Mouse (Mus musculus) bone marrow, adult 2 months (tissue): ENCODE data around the gene Grm1. TPM values are rescaled to one million over a fixed set of nuclear protein-coding genes. Genes with fewer than 3 reads are reported as not detected.

Experiments used
- H3K27ac ChIP-seq: fragments of 200-500 bp; 2 replicates; pipeline ENCODE4 v1.5.1; 2012; ENCODE audit warnings: low read depth, mild to moderate bottlenecking, control low read depth, inconsistent platforms, low read length; ENCODE audit not compliant: control insufficient read depth, poor library complexity, insufficient read depth
- H3K4me1 ChIP-seq: fragments of 200-500 bp; 2 replicates; pipeline ENCODE4 v1.6.1; 2011; ENCODE audit warnings: low read length; ENCODE audit not compliant: control insufficient read depth, insufficient read depth
- H3K4me3 ChIP-seq: fragments of 200-500 bp; replicated peaks from 2 replicates; pipeline ENCODE3; 2011; ENCODE audit warnings: mild to moderate bottlenecking, low read depth, low read length, control low read depth; ENCODE audit not compliant: control insufficient read depth
- CTCF ChIP-seq: fragments of 200-500 bp; IDR thresholded peaks from 2 replicates; pipeline ENCODE4 v1.5.1; 2011; ENCODE audit warnings: low read length, control low read depth; ENCODE audit not compliant: control insufficient read depth, insufficient read depth
- POLR2A ChIP-seq: fragments of 200-500 bp; IDR thresholded peaks from 2 replicates; pipeline ENCODE4 v1.6.1; 2011; ENCODE audit warnings: low read depth, mild to moderate bottlenecking, control low read depth, low read length, borderline replicate concordance; ENCODE audit not compliant: control insufficient read depth
- WGBS: fragments of 180-500 bp; shearing (Covaris S2); methylation state at CpG from one replicate; pipeline ENCODE4 v1.1.7; 2018; 5-methylcytosine and 5-hydroxymethylcytosine counted together
- polyA plus RNA-seq: library from polyadenylated mRNA; stranded (reverse); fragments of >200 nt; gene quantifications from 2 replicates; pipeline ENCODE4 v1.2.4, GENCODE M21; 2011; ENCODE audit warnings: low replicate concordance; ENCODE audit not compliant: missing spikeins, insufficient read depth, insufficient read length

The Grm1 gene
- not detected in 2 replicates for polyA plus RNA-seq

DNA sequence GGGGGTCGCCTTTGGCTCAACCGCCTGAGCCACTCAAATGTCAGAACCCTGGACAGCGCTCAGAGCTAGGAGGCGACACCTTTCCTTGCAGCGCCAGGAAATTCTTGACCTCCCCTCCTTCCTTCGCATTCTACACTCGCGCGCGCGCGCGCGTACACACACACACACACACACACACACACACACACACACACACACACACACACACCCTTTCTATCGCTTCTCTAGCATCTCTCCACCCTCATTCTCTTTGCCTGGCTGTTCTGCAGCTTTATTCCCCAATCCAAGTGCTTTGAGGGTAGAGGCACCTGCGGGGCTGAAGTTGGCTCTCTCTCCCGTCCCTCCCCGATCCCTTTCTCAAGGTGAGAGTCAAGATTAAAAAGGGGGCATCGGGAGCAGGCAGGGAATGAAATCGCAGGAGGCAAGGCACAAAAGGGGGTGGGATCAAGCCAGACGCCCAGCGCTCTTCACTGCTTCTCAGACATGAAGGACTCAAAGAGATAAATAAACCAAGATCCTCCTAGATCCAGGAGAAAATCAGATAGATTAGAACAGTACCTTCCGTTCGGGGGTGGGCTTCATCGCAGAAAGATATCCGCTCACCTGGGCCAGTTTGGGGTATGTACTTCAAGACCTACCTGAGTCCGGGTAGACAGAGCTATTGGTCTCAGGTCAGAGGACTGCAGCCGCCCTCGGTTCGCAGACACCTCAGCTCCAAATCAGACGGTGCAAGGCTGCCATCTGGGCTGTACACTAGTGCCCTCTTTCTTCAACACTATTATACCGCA, at the start of gene Grm1:
Gene Grm1 (minus strand): TSS at position 746 of the 788 bp plus-strand sequence.
- no peak within 1 kb of the TSS for H3K27ac ChIP-seq
- 6% methylated on average over 32 of the region's 32 CpGs for WGBS
- no peak within 1 kb of the TSS for H3K4me3 ChIP-seq
- TF ChIP-seq POLR2A (no peak), CTCF (no peak)
- H3K4me1 ChIP-seq: no peaks in the 10 kb centered on the region

GRCm38 (mm10) chr10:11121781-11122180, 39.6 kb upstream of the Grm1 start:
- Histone ChIP-seq H3K4me1 (no peaks in the 10 kb centered on the region; the same call in 1 of the 2 replicates), H3K27ac (no peak overlapping the region), H3K4me3 (no peak overlapping the region)
- 87% methylated on average over 2 of the region's 2 CpGs for WGBS
- no peak for TF ChIP-seq POLR2A
- TF ChIP-seq CTCF: no peak

- TF ChIP-seq CTCF (no peak), POLR2A (no peak)
- no peak overlapping the region for H3K27ac ChIP-seq
- no peaks in the 10 kb centered on the region for H3K4me1 ChIP-seq
- H3K4me3 ChIP-seq: no peak overlapping the region
- 79% methylated on average over 4 of the region's 4 CpGs for WGBS
Observed at GRCm38 (mm10) chr10:11098475-11099044, 16.4 kb upstream of the Grm1 start.

DNA sequence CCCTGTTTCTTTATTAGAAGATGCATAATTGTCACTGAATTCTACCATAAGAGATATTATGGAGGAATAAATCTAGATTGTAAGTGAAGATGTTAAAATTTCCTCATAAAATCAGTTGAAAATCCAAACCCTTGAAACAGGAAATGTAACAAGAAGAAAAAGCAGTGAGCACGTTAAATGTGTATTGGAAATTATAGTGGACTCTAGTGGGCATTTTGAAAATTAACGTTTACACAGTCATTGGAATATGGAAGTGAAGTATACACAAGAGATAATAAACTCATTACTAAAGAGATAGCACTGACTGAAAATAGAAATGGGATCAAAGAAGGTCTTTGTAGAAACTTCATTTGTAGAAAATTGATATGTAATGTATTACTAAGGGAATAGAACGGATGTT, 4.2 kb upstream of the Grm1 start:
- 66% methylated on average over 3 of the region's 3 CpGs for WGBS
- no peak overlapping the region for H3K27ac ChIP-seq
- TF ChIP-seq CTCF (no peak), POLR2A (no peak)
- H3K4me1 ChIP-seq: no peaks in the 10 kb centered on the region
- H3K4me3 ChIP-seq: no peak overlapping the region

GRCm38 (mm10) chr10:11080725-11081610, 1.2 kb downstream of the Grm1 start:
- H3K4me1 ChIP-seq: no peaks in the 10 kb centered on the region
- 15% methylated on average over 25 of the region's 25 CpGs for WGBS
- no peak overlapping the region for H3K27ac ChIP-seq
- TF ChIP-seq POLR2A (no peak), CTCF (no peak)
- no peak overlapping the region for H3K4me3 ChIP-seq

GRCm38 (mm10) chr10:11080013-11080724, 2.0 kb downstream of the Grm1 start:
- Histone ChIP-seq H3K4me1 (no peaks in the 10 kb centered on the region), H3K27ac (no peak overlapping the region), H3K4me3 (no peak overlapping the region)
- 15% methylated on average over 33 of the region's 33 CpGs for WGBS
- no peak for TF ChIP-seq CTCF
- TF ChIP-seq POLR2A: no peak

DNA sequence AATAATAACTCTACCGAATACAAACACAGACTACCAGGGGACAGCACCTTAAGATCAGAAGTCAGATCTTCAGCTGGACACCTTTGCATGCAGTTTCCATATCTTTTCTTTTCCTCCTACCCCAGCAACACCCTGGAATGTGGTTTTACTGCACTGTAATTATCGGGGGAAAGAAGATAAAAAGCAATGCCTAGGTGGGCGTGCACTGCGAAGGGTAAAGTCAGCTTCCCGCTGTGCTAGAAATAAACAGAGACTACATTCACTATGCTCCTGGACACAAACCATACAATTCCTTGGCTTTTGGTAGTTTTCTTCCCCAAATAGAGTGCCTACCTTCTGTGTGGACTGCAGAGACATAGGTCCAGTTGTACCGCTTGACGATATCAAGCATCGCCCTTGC, 2.6 kb downstream of the Grm1 start:
- no peak overlapping the region for H3K27ac ChIP-seq
- H3K4me1 ChIP-seq: no peaks in the 10 kb centered on the region
- WGBS: 84% methylated on average over 8 of the region's 8 CpGs
- TF ChIP-seq CTCF (no peak), POLR2A (no peak)
- H3K4me3 ChIP-seq: no peak overlapping the region
